Mouse (Mus musculus) inflammation-experienced regulatory T-cells (primary cell): ENCODE measurements around the gene Crygb. TPM values are rescaled to one million over a fixed set of nuclear protein-coding genes. Genes with fewer than 3 reads are reported as not detected.

ENCODE experiments used
- polyA plus RNA-seq, 2 experiments: library from polyadenylated mRNA; unstranded; fragments of 100-300 nt; shearing (Covaris generic); gene quantifications; one replicate each; pipeline ENCODE4 v1.2.1; 2017

Gene Crygb
- polyA plus RNA-seq = not detected

GRCm38 (mm10) chr1:65082188-65082587 is at the start of gene Crygb:
Gene Crygb (minus strand): TSS chr1:65082288.

GRCm38 (mm10) chr1:65122574-65123372 is 40.7 kb upstream of the Crygb start, which contains the start of gene D630023F18Rik:
Gene D630023F18Rik (minus strand): TSS chr1:65123214.

GRCm38 (mm10) chr1:65119438-65119837 is 37.4 kb upstream of the Crygb start, which contains the start of gene Gm28845:
Gene Gm28845 (minus strand): TSS chr1:65119558.

GRCm38 (mm10) chr1:65103273-65103672 is 21.2 kb upstream of the Crygb start, which contains the start of gene Cryga:
Gene Cryga (minus strand): TSS chr1:65103373.

GRCm38 (mm10) chr1:65073589-65073988 is 8.5 kb downstream of the Crygb start, which contains the start of gene Crygc:
Gene Crygc (minus strand): TSS chr1:65073689.

GRCm38 (mm10) chr1:65063352-65063751 is 18.7 kb downstream of the Crygb start, which contains the start of gene Crygd:
Gene Crygd (minus strand): TSS chr1:65063452.

GRCm38 (mm10) chr1:65050952-65051351 is 31.1 kb downstream of the Crygb start, which contains the start of gene Cryge:
Gene Cryge (minus strand): TSS chr1:65051149.

GRCm38 (mm10) chr1:65032641-65033040 is 49.4 kb downstream of the Crygb start, which contains the start of gene Akr1cl:
Gene Akr1cl (minus strand): TSS chr1:65032759.

Other genes with a start within 250 kb of the Crygb start
- 1 to 10 TPM; 7.1 to 9.5 TPM for gene Plekhm3, start 125.5 kb downstream of the Crygb start, polyA plus RNA-seq
- 1 to 10 TPM in 1 of 2 experiments, under 1 TPM in 1; 0.43 to 4.0 TPM for gene Akr1cl, start 49.5 kb downstream of the Crygb start, polyA plus RNA-seq
- gene Cryge, start 31.1 kb downstream of the Crygb start, polyA plus RNA-seq = not detected
- gene Crygd, start 18.8 kb downstream of the Crygb start, polyA plus RNA-seq = not detected
- gene Crygc, start 8.6 kb downstream of the Crygb start, polyA plus RNA-seq = under 1 TPM in 1 of 2 experiments, not detected in 1; 0.64 TPM
- gene Cryga, start 21.1 kb upstream of the Crygb start, polyA plus RNA-seq = not detected
- gene Gm28845, start 37.3 kb upstream of the Crygb start, polyA plus RNA-seq = not detected
- under 1 TPM in 1 of 2 experiments, not detected in 1; 0.18 TPM for gene D630023F18Rik, start 40.9 kb upstream of the Crygb start, polyA plus RNA-seq
- gene Idh1, start 104.2 kb upstream of the Crygb start, polyA plus RNA-seq = 10 to 100 TPM; 10.4 to 11.6 TPM
- 10 to 100 TPM; 17.2 to 22.1 TPM for gene Pikfyve, start 104.4 kb upstream of the Crygb start, polyA plus RNA-seq
- gene Pth2r, start 199.8 kb upstream of the Crygb start, polyA plus RNA-seq = under 1 TPM; 0.11 to 0.34 TPM